Mouse (Mus musculus): ENCODE measurements around the gene Cfap58.

DNA sequence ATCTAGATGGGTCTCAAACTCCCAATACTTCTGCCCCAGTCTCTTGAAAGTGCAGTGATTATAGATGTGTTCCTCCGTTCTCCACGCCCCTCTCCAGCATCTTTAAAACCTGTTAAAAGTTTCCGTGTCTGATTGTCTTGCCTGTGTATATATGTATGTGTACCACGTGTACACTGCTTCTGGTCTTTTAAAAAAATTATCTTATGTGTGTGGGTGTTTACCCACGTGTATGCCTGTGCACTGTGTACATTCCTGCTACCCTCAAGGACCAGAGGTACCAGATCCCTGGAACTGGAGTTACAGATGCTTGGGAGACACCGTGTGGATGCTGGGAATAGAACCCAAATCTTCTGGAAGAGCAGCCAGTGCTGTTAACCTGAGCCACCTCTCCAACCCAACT lies 1.9 kb upstream of the Cfap58 start:
- no peak for TF ChIP-seq CTCF (IDR thresholded peaks at IDR 0.05; ENCODE audit: low read depth, low read length)
- TF ChIP-seq TAL1 (conservative IDR thresholded peaks at IDR 0.05; ENCODE audit: low read depth, low read length), result no peak
- no peak for TF ChIP-seq GATA1 (IDR thresholded peaks at IDR 0.05; ENCODE audit: borderline replicate concordance, low read length)
